Mouse (Mus musculus) ES-E14 (cell line): Measurements from ENCODE around the gene Gm17651.

Experiments
- CHD2 ChIP-seq: IDR thresholded peaks from 2 replicates; pipeline ENCODE4 v1.6.1; 2014; ENCODE audit warnings: mild to moderate bottlenecking, low read depth, low read length, inconsistent platforms
- HCFC1 ChIP-seq: IDR thresholded peaks from 2 replicates; pipeline ENCODE4 v1.6.1; 2012; ENCODE audit warnings: low read length, inconsistent platforms, borderline replicate concordance; ENCODE audit not compliant: insufficient read depth
- MAFK ChIP-seq: IDR thresholded peaks from 2 replicates; pipeline ENCODE4 v1.6.1; 2014; ENCODE audit warnings: mild to moderate bottlenecking, low read depth, low read length, inconsistent platforms; ENCODE audit not compliant: insufficient read depth
- ZC3H11A ChIP-seq: IDR thresholded peaks from 2 replicates; pipeline ENCODE4 v1.6.1; 2012; ENCODE audit warnings: low read depth, mild to moderate bottlenecking, inconsistent platforms, low read length, borderline replicate concordance
- ZNF384 ChIP-seq: IDR thresholded peaks from 2 replicates; pipeline ENCODE4 v1.6.1; 2012; ENCODE audit warnings: low read depth, low read length, inconsistent platforms

DNA sequence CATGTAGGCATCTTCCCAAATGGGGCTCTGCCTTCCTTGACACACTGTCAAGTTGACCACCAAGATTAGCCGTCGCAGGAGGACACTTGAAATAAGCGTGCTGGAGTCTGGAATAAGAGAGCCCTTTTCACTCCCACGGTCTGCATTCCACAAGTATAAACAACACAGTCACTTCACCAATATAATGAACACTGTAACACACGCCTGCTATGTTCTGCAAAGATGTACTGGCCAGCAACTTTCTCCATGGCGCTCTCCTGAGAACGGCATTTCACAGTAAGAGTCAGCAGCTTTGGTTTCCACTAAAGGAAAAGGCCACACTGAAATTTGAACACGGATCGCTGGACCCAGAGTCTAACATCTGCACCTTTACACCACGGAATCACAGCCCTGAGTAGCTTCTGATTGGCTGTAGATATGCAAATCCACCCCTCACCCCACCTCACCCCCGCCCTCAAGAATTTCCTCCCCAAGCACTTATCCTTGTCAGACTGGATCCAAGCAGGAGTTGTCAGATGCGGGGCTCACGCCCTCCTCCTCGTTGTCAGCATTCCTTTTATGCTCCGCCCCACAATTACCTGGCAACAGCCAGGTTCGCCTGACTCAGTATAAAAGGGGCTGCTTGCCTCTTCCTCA lies 9.2 kb upstream of the Gm17651 start:
- TF ChIP-seq CHD2 (no peak), HCFC1 (no peak), ZC3H11A (no peak), MAFK (peak; percentile 34; the same call in 1 of the 2 replicates), ZNF384 (no peak)
